Mouse (Mus musculus) C2C12 (cell line): Measurements from ENCODE around the gene Stag1. TPM values are rescaled to one million over a fixed set of nuclear protein-coding genes. Genes with fewer than 3 reads are reported as not detected.

Experiments
- H3K27me3 ChIP-seq: one replicate; pipeline ENCODE4 v1.6.1; 2011; ENCODE audit not compliant: control insufficient read depth, insufficient read depth, insufficient read length
- H3K36me3 ChIP-seq: one replicate; pipeline ENCODE4 v1.6.1; 2011; ENCODE audit not compliant: control insufficient read depth, insufficient read depth
- H3K4me3 ChIP-seq: one replicate; pipeline ENCODE4 v1.5.1; 2011; ENCODE audit warnings: mild to moderate bottlenecking, control low read depth; ENCODE audit not compliant: poor library complexity, insufficient read depth, severe bottlenecking
- H3K79me2 ChIP-seq: one replicate; pipeline ENCODE4 v1.6.1; 2011; ENCODE audit not compliant: control insufficient read depth, insufficient read depth
- H3K79me3 ChIP-seq: one replicate; pipeline ENCODE4 v1.6.1; 2011; ENCODE audit warnings: low read depth, control low read depth
- H3ac ChIP-seq: one replicate; pipeline ENCODE3; 2011; ENCODE audit warnings: low read depth; ENCODE audit not compliant: control insufficient read depth, insufficient read length
- CEBPB ChIP-seq: IDR thresholded peaks from one replicate; pipeline ENCODE4 v1.6.1; 2011; ENCODE audit warnings: low read depth, mild to moderate bottlenecking, control low read depth, moderate library complexity
- CTCF ChIP-seq: IDR thresholded peaks from one replicate; pipeline ENCODE4 v1.5.1; 2011; ENCODE audit not compliant: control insufficient read depth, insufficient read depth, insufficient read length
- FOSL1 ChIP-seq: IDR thresholded peaks from one replicate; pipeline ENCODE4 v1.8.0; 2011; ENCODE audit warnings: mild to moderate bottlenecking, low read length; ENCODE audit not compliant: poor library complexity, insufficient read depth, severe bottlenecking
- MAX ChIP-seq: IDR thresholded peaks from one replicate; pipeline ENCODE4 v1.6.1; 2011; ENCODE audit warnings: mild to moderate bottlenecking, control low read depth
- MYOD1 ChIP-seq: IDR thresholded peaks from one replicate; pipeline ENCODE4 v1.6.1; 2011; ENCODE audit warnings: low read depth; ENCODE audit not compliant: control insufficient read depth, insufficient read length
- MYOG ChIP-seq: IDR thresholded peaks from one replicate; pipeline ENCODE4 v1.6.1; 2011; ENCODE audit not compliant: control insufficient read depth, insufficient read length; ENCODE audit errors: extremely low read depth
- USF1 ChIP-seq: IDR thresholded peaks from one replicate; pipeline ENCODE4 v1.6.1; 2011; ENCODE audit warnings: low read depth, mild to moderate bottlenecking, control low read depth, moderate library complexity
- polyA plus RNA-seq: library from polyadenylated mRNA; unstranded; fragments of >200 nt; fragmentation: generic; extraction: Trizol; gene quantifications from one replicate; pipeline ENCODE4 v1.2.1, GENCODE M21; 2012; ENCODE audit warnings: missing spikeins

Stag1 gene
- polyA plus RNA-seq, 1 experiment: 6.6 TPM

GRCm38 (mm10) chr9:100982786-100983185 lies 385.2 kb downstream of the Stag1 start:
- no peaks in the 10 kb centered on the region for H3K79me2 ChIP-seq
- H3K36me3 ChIP-seq: no peaks in the 10 kb centered on the region
- H3K4me3 ChIP-seq: no peak overlapping the region

GRCm38 (mm10) chr9:100984381-100985310 lies 387.0 kb downstream of the Stag1 start:
- H3ac ChIP-seq: no peak overlapping the region
- TF ChIP-seq FOSL1: no peak
- H3K79me3 ChIP-seq: no peaks in the 10 kb centered on the region
- H3K36me3 ChIP-seq: no peaks in the 10 kb centered on the region
- H3K79me2 ChIP-seq: no peaks in the 10 kb centered on the region
- H3K27me3 ChIP-seq: no peaks in the 10 kb centered on the region
- no peak overlapping the region for H3K4me3 ChIP-seq

More at GRCm38 (mm10) chr9:100982786-100983185, 385.2 kb downstream of the Stag1 start:
- H3K79me3 ChIP-seq: no peaks in the 10 kb centered on the region
- no peak overlapping the region for H3ac ChIP-seq
- H3K27me3 ChIP-seq: no peaks in the 10 kb centered on the region
- TF ChIP-seq FOSL1 (no peak), MAX (no peak), MYOD1 (no peak), MYOG (no peak), CTCF (no peak), USF1 (no peak), CEBPB (no peak)

- Histone ChIP-seq H3K79me2 (no peaks in the 10 kb centered on the region), H3K4me3 (no peak overlapping the region), H3K27me3 (no peaks in the 10 kb centered on the region), H3K79me3 (no peaks in the 10 kb centered on the region), H3K36me3 (no peaks in the 10 kb centered on the region), H3ac (no peak overlapping the region)
- TF ChIP-seq CTCF (no peak), MAX (no peak), MYOG (no peak), USF1 (no peak), MYOD1 (no peak), CEBPB (no peak), FOSL1 (no peak)
These were observed 389.4 kb downstream of the Stag1 start for GRCm38 (mm10) chr9:100987006-100987405.

DNA sequence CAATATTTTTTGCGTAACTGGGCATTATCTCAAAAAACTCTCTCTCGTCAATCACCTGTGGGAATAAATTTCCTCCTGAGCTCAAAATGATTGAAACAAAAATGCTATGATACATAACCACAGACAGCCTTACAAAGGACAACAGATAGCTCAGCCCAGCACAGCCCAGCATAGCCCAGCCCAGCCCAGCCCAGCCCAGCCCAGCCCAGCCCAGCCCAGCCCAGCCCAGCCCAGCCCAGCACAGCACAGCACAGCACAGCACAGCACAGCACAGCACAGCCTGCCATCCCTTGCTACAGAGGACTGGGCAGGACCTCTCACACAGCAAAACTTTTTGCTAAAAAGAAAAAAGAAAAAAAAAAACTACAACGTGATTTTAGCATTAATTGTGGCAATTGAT lies 390.3 kb downstream of the Stag1 start:
- H3K36me3 ChIP-seq: no peaks in the 10 kb centered on the region
- H3ac ChIP-seq: no peak overlapping the region
- TF ChIP-seq USF1 (no peak), MYOD1 (no peak), MYOG (no peak), MAX (no peak), CEBPB (no peak), CTCF (no peak), FOSL1 (no peak)
- H3K79me3 ChIP-seq: no peaks in the 10 kb centered on the region
- H3K27me3 ChIP-seq: no peaks in the 10 kb centered on the region
- H3K4me3 ChIP-seq: no peak overlapping the region
- H3K79me2 ChIP-seq: no peaks in the 10 kb centered on the region

DNA sequence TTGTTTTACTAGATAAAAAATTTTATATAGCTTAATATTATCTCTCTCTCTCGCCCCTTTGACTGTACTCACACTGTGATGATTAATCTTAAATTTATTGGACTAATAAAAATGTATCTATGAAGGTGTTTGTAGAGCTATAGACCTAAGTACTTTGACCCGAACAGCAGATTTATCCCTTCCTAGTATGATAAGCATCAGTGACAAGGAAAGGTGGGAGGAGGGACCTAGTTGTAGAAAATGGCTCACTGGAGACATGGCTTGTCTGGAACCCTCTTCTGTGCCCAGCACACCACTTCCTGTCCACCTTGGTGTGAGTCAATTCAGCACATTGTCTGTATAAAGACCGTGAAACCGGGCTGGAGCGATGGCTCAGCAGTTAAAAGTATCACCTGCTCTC lies 393.0 kb downstream of the Stag1 start:
- no peak overlapping the region for H3K4me3 ChIP-seq
- TF ChIP-seq MYOG: no peak

DNA sequence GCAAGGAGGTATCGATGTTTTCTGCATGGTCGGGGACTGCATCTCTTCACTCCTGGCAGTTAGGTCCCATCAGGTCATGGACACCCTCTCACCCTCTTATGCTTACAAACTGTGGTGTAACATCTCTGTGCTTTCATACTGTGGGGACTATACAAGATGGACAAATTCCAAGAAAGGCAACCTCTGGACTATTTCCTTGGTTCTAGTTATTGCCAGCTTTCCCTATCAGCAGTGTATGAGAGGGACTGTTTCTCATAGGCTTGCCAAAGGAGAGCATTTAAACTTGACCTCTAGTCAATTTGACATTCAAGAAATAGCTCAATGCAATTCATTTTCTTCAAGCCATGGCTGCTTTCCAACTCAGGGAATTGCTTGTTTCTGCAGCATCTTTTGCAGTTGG lies 393.7 kb downstream of the Stag1 start:
- no peaks in the 10 kb centered on the region for H3K27me3 ChIP-seq
- H3K79me3 ChIP-seq: no peaks in the 10 kb centered on the region
- H3K36me3 ChIP-seq: no peaks in the 10 kb centered on the region
- H3K4me3 ChIP-seq: no peak overlapping the region
- H3K79me2 ChIP-seq: no peaks in the 10 kb centered on the region
- TF ChIP-seq USF1 (no peak), MYOG (no peak), MYOD1 (no peak), FOSL1 (no peak), CEBPB (no peak), CTCF (no peak), MAX (no peak)
- H3ac ChIP-seq: no peak overlapping the region

More for the DNA sequence above, 393.0 kb downstream of the Stag1 start:
- H3K79me3 ChIP-seq: no peaks in the 10 kb centered on the region
- no peaks in the 10 kb centered on the region for H3K79me2 ChIP-seq
- no peaks in the 10 kb centered on the region for H3K27me3 ChIP-seq
- H3K36me3 ChIP-seq: no peaks in the 10 kb centered on the region
- no peak overlapping the region for H3ac ChIP-seq
